Mouse (Mus musculus) intestine, postnatal 0 days (tissue): ENCODE results near the gene Gm49373. TPM values are rescaled to one million over a fixed set of nuclear protein-coding genes. Genes with fewer than 3 reads are reported as not detected.

ENCODE experiments used
- ATAC-seq: fragments of 200-750 bp; cut with Nextera tagmentation; 2 replicates; pipeline ENCODE4 v1.8.0; 2017; ENCODE audit warnings: mild to moderate bottlenecking, moderate TSS enrichment, moderate library complexity
- H3K27ac ChIP-seq: fragments of 300-500 bp; sonication (generic); 2 replicates; pipeline ENCODE4 v1.5.1; 2014; ENCODE audit warnings: mild to moderate bottlenecking, low read depth, low read length, moderate library complexity
- H3K27me3 ChIP-seq: fragments of 300-500 bp; sonication (generic); replicated peaks from 2 replicates; pipeline ENCODE4 v1.6.1; 2014; ENCODE audit warnings: low read length, mixed read lengths; ENCODE audit not compliant: control insufficient read depth, insufficient read depth
- H3K36me3 ChIP-seq: fragments of 300-500 bp; sonication (generic); 2 replicates; pipeline ENCODE4 v1.6.1; 2014; ENCODE audit warnings: mild to moderate bottlenecking, moderate library complexity; ENCODE audit not compliant: control insufficient read depth, insufficient read depth
- H3K4me1 ChIP-seq: fragments of 300-500 bp; sonication (generic); replicated peaks from 2 replicates; pipeline ENCODE4 v1.6.1; 2014; ENCODE audit warnings: antibody characterized with exemption, low read length, mixed read lengths; ENCODE audit not compliant: control insufficient read depth, insufficient read depth
- H3K4me2 ChIP-seq: fragments of 300-500 bp; sonication (generic); replicated peaks from 2 replicates; pipeline ENCODE4 v1.6.1; 2014; ENCODE audit warnings: low read depth, mild to moderate bottlenecking, moderate library complexity
- H3K4me3 ChIP-seq: fragments of 300-500 bp; sonication (generic); 2 replicates; pipeline ENCODE4 v1.5.1; 2014; ENCODE audit warnings: low read depth, low read length
- H3K9ac ChIP-seq: fragments of 300-500 bp; sonication (generic); 2 replicates; pipeline ENCODE4 v1.6.1; 2014; ENCODE audit warnings: mild to moderate bottlenecking, low read depth, low read length
- H3K9me3 ChIP-seq: fragments of 300-500 bp; sonication (generic); 2 replicates; pipeline ENCODE4 v1.6.1; 2016; ENCODE audit warnings: mixed run types; ENCODE audit not compliant: control insufficient read depth
- CTCF ChIP-seq: sonication (generic); IDR thresholded peaks from 2 replicates; pipeline ENCODE4 v1.5.1; 2016; ENCODE audit warnings: low read depth, mild to moderate bottlenecking, control low read depth, antibody characterized with exemption, moderate library complexity
- WGBS: fragments of 180-500 bp; shearing (Covaris S2); extraction: QIAGEN DNeasy Blood & Tissue Kit; methylation state at CpG from one replicate; pipeline ENCODE4 v1.1.7; 2014; 5-methylcytosine and 5-hydroxymethylcytosine counted together
- polyA plus RNA-seq: library from polyadenylated mRNA; unstranded; fragments of >200 nt; fragmentation: Nextera tagmentation; extraction: Ambion mirVana; gene quantifications from 2 replicates; pipeline ENCODE4 v1.2.1, GENCODE M21; 2015

Gm49373 gene
- polyA plus RNA-seq, 1 experiment from 2014 or later = 0.13 TPM

GRCm38 (mm10) chr9:21036666-21037065 lies 36.2 kb downstream of the Gm49373 start:
- H3K9ac ChIP-seq = no peak overlapping the region
- peak overlapping the region; percentile 31; the same call in 1 of the 2 replicates for H3K4me3 ChIP-seq
- no peaks in the 10 kb centered on the region for H3K36me3 ChIP-seq
- WGBS = 3% methylated on average over 22 of the region's 22 CpGs
- no peak for TF ChIP-seq CTCF
- no peaks in the 10 kb centered on the region for H3K9me3 ChIP-seq
- H3K4me2 ChIP-seq = no peak overlapping the region
- peaks cover 67% of the 10 kb centered on the region for H3K27me3 ChIP-seq
- no peak for ATAC-seq
- H3K4me1 ChIP-seq = peaks cover 12% of the 10 kb centered on the region
- no peak overlapping the region for H3K27ac ChIP-seq

- H3K36me3 ChIP-seq = no peaks in the 10 kb centered on the region
- H3K9ac ChIP-seq = no peak overlapping the region
- H3K27me3 ChIP-seq = peaks cover 70% of the 10 kb centered on the region
- H3K9me3 ChIP-seq = no peaks in the 10 kb centered on the region
- 13% methylated on average over 20 of the region's 20 CpGs for WGBS
- peaks cover 17% of the 10 kb centered on the region for H3K4me1 ChIP-seq
- H3K27ac ChIP-seq = no peak overlapping the region
- peak overlapping the region; percentile 3; the same call in 1 of the 2 replicates for H3K4me3 ChIP-seq
- no peak for ATAC-seq
- TF ChIP-seq CTCF = no peak
- H3K4me2 ChIP-seq = no peak overlapping the region
Observed at GRCm38 (mm10) chr9:21036161-21036560, 36.7 kb downstream of the Gm49373 start.

- no peak overlapping the region for H3K4me2 ChIP-seq
- H3K4me1 ChIP-seq = peaks cover 19% of the 10 kb centered on the region
- no peak overlapping the region for H3K4me3 ChIP-seq
- no peaks in the 10 kb centered on the region for H3K9me3 ChIP-seq
- no peak for TF ChIP-seq CTCF
- peaks cover 70% of the 10 kb centered on the region for H3K27me3 ChIP-seq
- no peak overlapping the region for H3K27ac ChIP-seq
- 34% methylated on average over 9 of the region's 9 CpGs for WGBS
- no peaks in the 10 kb centered on the region for H3K36me3 ChIP-seq
- ATAC-seq = no peak
- no peak overlapping the region for H3K9ac ChIP-seq
Observed at GRCm38 (mm10) chr9:21035586-21035985, 37.3 kb downstream of the Gm49373 start.

- no peak overlapping the region for H3K27ac ChIP-seq
- 7% methylated on average over 17 of the region's 17 CpGs for WGBS
- no peak overlapping the region for H3K9ac ChIP-seq
- H3K4me2 ChIP-seq = 0 out of 2 replicates have a peak overlapping the region, but pooled peaks have one; percentile 9
- H3K9me3 ChIP-seq = no peaks in the 10 kb centered on the region
- no peak for ATAC-seq
- H3K4me1 ChIP-seq = peaks cover 23% of the 10 kb centered on the region
- no peak for TF ChIP-seq CTCF
- no peaks in the 10 kb centered on the region for H3K36me3 ChIP-seq
- H3K4me3 ChIP-seq = no peak overlapping the region
- H3K27me3 ChIP-seq = peaks cover 70% of the 10 kb centered on the region
Observed at GRCm38 (mm10) chr9:21034481-21035085, 38.3 kb downstream of the Gm49373 start.

- WGBS = under 1% methylated on average over 34 of the region's 34 CpGs
- Histone ChIP-seq H3K27me3 (peaks cover 62% of the 10 kb centered on the region), H3K36me3 (0 out of 2 replicates have a peak, but pooled peaks cover 1% of the 10 kb centered on the region), H3K4me2 (peak overlapping the region; percentile 95), H3K4me1 (peaks cover 23% of the 10 kb centered on the region), H3K9me3 (no peaks in the 10 kb centered on the region), H3K4me3 (peak overlapping the region; percentile 53), H3K9ac (peak overlapping the region; percentile 42; the same call in 1 of the 2 replicates), H3K27ac (no peak overlapping the region)
- ATAC-seq = peak; percentile 55
- no peak for TF ChIP-seq CTCF
Observed at GRCm38 (mm10) chr9:21033136-21033535, 39.8 kb downstream of the Gm49373 start.

- no peaks in the 10 kb centered on the region for H3K9me3 ChIP-seq
- peaks cover 56% of the 10 kb centered on the region for H3K27me3 ChIP-seq
- no peak overlapping the region for H3K27ac ChIP-seq
- H3K4me1 ChIP-seq = peaks cover 20% of the 10 kb centered on the region
- peak overlapping the region; percentile 95 for H3K4me2 ChIP-seq
- peak overlapping the region; percentile 53 for H3K4me3 ChIP-seq
- WGBS = 4% methylated on average over 7 of the region's 7 CpGs
- ATAC-seq = no peak
- H3K9ac ChIP-seq = no peak overlapping the region
- H3K36me3 ChIP-seq = peaks cover 6% of the 10 kb centered on the region; the same call in 1 of the 2 replicates
- no peak for TF ChIP-seq CTCF
Observed at GRCm38 (mm10) chr9:21032491-21032890, 40.4 kb downstream of the Gm49373 start.
